Mouse (Mus musculus) naive thymus-derived CD4-positive, alpha-beta T cell, adult 2 months (primary cell): ENCODE results near the gene Olfr374.

Experiments used
- DNase-seq: peaks from one replicate; pipeline ENCODE4 v3.0.0-alpha.2; 2011; ENCODE audit warnings: low read depth

Gene Olfr374

GRCm38 (mm10) chr8:72135446-72136301 is 28.8 kb downstream of the Olfr374 start:
- DNase-seq: peak; percentile 64

- peak; percentile 95 for DNase-seq
These were observed 29.6 kb downstream of the Olfr374 start for GRCm38 (mm10) chr8:72136302-72136978.

GRCm38 (mm10) chr8:72137431-72137830 is 30.6 kb downstream of the Olfr374 start:
- DNase-seq: no peak

DNA sequence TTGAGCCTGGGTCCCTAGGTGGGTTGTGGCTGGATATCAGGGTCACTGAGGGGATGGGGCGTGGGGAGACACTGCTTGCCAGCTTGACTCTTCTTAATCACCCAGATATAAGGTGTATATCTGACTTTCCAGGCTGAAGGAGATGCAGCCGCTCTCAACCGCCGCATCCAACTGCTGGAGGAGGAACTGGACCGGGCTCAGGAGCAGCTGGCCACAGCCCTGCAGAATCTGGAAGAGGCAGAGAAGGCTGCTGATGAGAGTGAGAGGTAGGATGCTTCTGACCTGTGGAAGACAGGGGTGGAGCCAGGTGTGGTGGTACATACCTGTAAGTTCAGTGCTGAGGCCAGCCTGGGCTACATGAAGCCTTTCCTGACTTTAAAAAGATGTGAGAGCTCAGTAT is 31.6 kb downstream of the Olfr374 start:
- no peak for DNase-seq

DNA sequence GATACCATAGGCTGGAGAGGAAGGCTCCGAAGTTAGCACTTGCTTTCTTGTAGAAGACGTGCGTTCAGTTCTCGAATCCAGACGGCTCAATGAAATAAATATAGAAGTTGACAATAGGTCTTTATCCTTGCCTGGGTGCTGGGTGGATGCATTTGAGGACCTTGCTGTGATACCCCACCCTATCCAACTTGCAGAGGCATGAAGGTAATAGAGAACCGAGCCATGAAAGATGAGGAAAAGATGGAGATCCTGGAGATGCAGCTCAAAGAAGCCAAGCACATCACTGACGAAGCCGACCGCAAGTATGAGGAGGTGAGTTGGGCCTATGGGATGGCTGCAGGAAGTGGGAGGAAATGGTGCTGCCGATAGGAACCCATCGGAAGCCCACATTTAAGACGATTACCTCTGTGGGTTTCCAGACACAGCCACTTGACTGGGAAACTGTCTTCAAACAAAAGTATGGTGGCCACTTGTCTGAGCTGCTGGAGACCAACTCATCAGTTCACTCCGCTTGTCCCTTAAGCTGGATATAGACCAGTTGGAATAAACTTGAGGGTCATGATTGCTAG is 36.5 kb downstream of the Olfr374 start:
- DNase-seq: no peak

DNA sequence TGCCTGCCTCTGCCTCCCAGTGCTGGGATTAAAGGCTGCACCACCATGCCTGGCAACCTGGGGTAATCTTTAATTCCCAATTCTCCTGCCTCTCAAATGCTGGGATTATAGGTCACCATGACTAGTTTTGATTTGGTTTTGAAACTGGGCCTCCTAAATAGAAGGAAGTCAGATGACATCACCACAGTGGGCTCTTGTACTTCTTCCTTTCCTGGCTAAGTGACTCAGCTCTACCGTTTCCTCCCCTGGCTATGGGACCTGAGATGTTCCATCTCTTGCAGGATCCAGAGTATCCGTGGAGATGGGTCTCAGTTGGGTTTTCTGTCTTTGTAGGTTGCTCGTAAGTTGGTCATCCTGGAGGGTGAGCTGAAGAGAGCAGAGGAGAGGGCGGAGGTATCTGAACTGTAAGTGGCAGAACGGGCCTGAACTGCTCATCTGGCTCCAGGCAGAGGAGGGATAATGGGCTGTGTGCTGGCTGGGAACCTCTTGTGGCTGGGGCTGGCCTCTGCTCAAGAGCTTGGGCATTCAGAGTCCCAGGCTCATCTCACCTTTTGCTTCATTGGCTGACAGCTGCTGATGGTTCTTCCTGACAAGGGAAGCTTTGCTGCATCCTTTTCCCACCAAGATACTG is 37.6 kb downstream of the Olfr374 start:
- no peak for DNase-seq

DNA sequence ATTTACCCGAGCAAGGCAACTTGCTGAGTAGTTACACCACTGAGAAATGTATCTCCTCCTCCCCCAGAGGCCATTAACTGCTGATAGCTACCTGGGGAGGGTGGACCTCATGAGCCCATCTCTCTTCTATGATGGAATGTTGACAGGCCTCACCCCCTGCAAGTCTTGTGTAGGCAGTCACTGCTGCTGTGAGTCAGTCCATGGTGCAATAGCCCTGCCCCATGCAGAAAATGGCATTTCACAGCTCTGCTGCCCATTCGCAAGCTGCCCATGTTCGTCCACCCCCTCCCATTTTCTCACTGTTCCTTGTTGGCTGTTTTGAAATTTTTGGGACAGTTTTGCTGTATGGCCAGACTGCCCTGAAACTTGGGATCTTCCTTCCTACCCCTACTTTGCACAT is 38.7 kb downstream of the Olfr374 start:
- no peak for DNase-seq

GRCm38 (mm10) chr8:72146056-72146455 is 39.2 kb downstream of the Olfr374 start:
- DNase-seq: no peak

- no peak for DNase-seq
These were observed 39.7 kb downstream of the Olfr374 start for GRCm38 (mm10) chr8:72146556-72146955.

DNA sequence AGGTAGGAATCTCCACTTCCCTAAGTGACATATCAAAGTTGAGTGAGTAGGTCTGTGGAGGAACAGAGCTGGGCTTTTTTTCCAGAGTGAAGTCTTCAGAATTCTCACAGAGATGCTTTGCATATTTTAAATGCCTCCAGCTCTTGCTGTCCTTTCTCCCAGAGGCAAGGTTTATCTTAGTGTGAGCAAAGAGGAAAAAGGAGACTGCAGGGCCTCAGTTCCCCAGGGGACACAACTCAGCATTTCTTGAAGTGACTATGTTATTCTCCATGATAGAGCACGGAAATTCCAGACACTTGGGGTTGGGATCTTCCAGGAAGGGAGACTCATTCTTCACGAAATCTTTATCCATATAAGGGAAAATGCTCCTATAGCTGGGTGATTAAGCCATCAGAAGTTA is 40.4 kb downstream of the Olfr374 start:
- no peak for DNase-seq

GRCm38 (mm10) chr8:72149056-72149455 is 42.2 kb downstream of the Olfr374 start:
- no peak for DNase-seq

GRCm38 (mm10) chr8:72151418-72152078 is 44.7 kb downstream of the Olfr374 start:
- DNase-seq: no peak

DNA sequence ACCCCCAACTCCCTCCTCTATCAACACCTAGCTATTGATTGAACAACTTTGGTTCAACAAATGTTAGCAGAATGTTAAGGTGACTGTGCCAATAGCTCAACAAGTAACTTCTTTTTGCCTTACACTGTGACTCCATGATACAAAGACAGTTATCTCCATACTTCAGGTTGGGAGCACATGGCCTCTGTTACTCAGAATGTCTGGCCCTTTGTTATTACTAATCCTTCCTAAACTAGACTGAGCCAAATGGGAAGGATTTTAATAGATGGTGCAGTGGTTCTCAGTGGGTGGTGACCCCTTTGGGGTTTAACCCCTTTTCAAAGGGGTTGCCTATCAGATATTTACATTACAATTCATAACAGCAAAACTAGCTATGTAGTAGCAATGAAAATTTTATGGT is 46.5 kb downstream of the Olfr374 start:
- DNase-seq: no peak

DNA sequence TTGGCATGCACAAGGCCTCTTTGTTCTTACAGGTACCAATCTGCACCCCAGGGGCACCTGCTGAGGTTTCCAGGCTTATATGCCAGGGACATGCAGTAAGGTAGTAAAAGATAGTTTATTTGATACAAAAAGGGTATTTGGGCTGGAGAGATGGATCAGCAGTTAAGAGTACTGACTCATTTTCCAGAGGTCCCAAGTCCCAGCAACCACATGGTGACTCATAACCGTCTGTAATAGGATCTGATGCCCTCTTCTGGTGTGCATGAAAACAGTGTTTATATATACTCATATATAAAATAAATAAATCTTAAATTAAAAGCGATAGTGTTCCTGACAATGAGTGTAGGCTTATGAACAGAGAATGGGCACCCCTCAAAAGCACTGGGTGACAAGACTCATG is 51.3 kb downstream of the Olfr374 start:
- DNase-seq: no peak

DNA sequence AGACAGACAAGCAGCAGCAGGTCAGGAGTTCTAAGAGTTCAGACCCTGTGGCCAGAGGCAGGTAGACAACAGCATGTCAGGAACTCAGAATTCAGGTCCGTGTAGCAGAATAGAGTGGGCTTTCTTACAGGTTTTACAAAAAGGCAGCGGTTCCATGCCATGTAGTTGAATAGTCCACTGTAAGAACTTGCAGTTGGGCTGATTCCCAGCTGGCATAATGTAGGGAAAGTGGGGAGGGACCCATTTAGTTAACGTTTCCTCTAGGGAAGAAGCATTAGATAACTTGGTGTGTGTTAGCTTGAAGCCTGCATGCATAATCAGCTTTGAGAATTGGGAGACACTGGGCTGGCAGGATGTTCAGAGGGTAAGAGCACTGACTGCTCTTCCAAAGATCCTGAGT is 51.9 kb downstream of the Olfr374 start:
- DNase-seq: no peak

GRCm38 (mm10) chr8:72160007-72160406 is 53.2 kb downstream of the Olfr374 start:
- peak; percentile 62 for DNase-seq

GRCm38 (mm10) chr8:72160707-72161697 is 54.2 kb downstream of the Olfr374 start, which contains the start of gene Rab8a:
Gene Rab8a (plus strand): TSS chr8:72161200.
- peak; percentile 100 for DNase-seq

- DNase-seq: peak; percentile 58
These were observed 56.0 kb downstream of the Olfr374 start for GRCm38 (mm10) chr8:72162821-72163220.
